In the genomic region with DNA sequence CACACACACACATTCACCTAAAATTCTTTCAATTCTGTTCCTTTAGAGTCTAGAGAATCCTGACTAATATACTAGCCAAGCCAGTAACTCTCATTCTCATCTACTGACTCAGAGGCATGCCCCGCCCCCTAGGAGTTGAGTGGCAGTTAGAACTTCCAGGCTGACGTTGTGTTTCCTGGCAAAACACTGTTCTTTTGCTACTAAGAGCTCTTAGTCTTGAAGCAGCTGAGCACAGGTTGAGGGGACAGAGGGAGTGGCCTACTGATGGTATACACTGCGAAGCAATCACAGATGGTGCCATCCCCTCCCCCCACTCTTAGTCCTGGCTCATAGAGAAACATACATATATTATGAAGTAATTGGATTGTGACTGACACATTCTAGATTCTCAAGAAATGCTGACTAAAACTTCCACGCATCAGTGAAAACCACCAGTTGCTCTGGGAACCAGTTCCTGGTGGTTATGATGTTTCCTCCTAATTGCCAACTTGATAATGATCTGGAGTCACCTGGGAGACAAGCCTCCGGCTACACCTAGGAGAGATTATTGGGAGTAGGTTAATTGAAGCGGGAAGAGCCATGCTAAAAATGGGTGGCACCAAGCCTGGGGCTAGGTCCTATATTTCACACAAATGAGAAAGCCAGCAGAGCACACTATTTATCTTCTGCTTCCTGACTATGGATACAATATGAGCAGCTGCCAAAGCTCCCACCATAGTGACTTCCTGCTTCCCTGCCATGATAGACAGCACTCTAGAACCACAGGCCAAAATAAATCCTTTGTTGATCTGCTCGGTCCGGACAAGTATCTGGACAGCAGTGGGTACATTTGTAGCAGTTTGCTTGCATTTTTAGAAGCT, we compare ENCODE assay signal across 11 mouse cellular contexts.
A peak's percentile ranks its signal among the peaks of the same experiment; 100 is the strongest.
DNase-seq lines count a peak whose midpoint lies in the region; ATAC-seq and TF ChIP-seq lines count a peak whose summit lies in the region.
"Had no signal": no experiment of that assay in that cellular context is flagged by ENCODE, and none has a peak within 500 bp of the region (broad histone marks: within the 10 kb centered on the region; RNA-seq: fewer than 3 reads in every experiment).

No protein-coding gene starts in this region.

- no peak; the same call in 1 of the 2 replicates for ATAC-seq in heart, embryonic 15.5 days (replicated peaks; ENCODE audit: insufficient number of reproducible peaks, insufficient read depth, low FRiP score, low read depth)
- ATAC-seq in stomach, embryonic 14.5 days (ENCODE audit: insufficient number of reproducible peaks, insufficient read depth, low FRiP score, low read depth): 0 out of 2 replicates have a peak, but pooled peaks have one; percentile 23
- ATAC-seq in hindbrain, embryonic 14.5 days (ENCODE audit: low FRiP score): no peak; the same call in 1 of the 2 replicates

- peak overlapping the region; percentile 22; the same call in 1 of the 2 replicates for H3K27ac ChIP-seq in heart, embryonic 15.5 days
- H3K27ac ChIP-seq in stomach, embryonic 14.5 days (ENCODE audit: low read length): no peak overlapping the region
- no peak overlapping the region for H3K27ac ChIP-seq in hindbrain, embryonic 14.5 days
- no peak overlapping the region for H3K27ac ChIP-seq in left cerebral cortex, adult 2 months

- H3K4me3 ChIP-seq in heart, embryonic 15.5 days: no peak overlapping the region
- no peak overlapping the region for H3K4me3 ChIP-seq in stomach, embryonic 14.5 days (ENCODE audit: low read depth, low read length)
- no peak overlapping the region for H3K4me3 ChIP-seq in hindbrain, embryonic 14.5 days (replicated peaks; ENCODE audit: low read length)
- H3K4me3 ChIP-seq in left cerebral cortex, adult 2 months: no peak overlapping the region

- intact Hi-C loops in heart, postnatal 25 days (cut with DNase I): no loop called here
- intact Hi-C loops in left cerebral cortex, postnatal 10 days (cut with DNase I): no loop called here
- intact Hi-C loops in left cerebral cortex, adult 2 months (cut with DNase I): no loop called here

- H3K9me3 ChIP-seq in heart, embryonic 15.5 days (replicated peaks): no peaks in the 10 kb centered on the region
- no peaks in the 10 kb centered on the region for H3K9me3 ChIP-seq in stomach, embryonic 14.5 days (ENCODE audit: control insufficient read depth, low read depth, low read length)
- no peaks in the 10 kb centered on the region for H3K9me3 ChIP-seq in hindbrain, embryonic 14.5 days (ENCODE audit: control insufficient read depth, low read length)

- no peak overlapping the region for H3K9ac ChIP-seq in heart, embryonic 15.5 days
- H3K9ac ChIP-seq in stomach, embryonic 14.5 days (replicated peaks; ENCODE audit: low read depth, low read length): no peak overlapping the region
- no peak overlapping the region for H3K9ac ChIP-seq in hindbrain, embryonic 14.5 days

- no peak overlapping the region for H3K4me2 ChIP-seq in heart, embryonic 15.5 days
- no peak overlapping the region for H3K4me2 ChIP-seq in stomach, embryonic 14.5 days (replicated peaks; ENCODE audit: low read depth, low read length)
- no peak overlapping the region for H3K4me2 ChIP-seq in hindbrain, embryonic 14.5 days (replicated peaks)

- no peak for TF ChIP-seq CTCF in left cerebral cortex, adult 2 months (IDR thresholded peaks at IDR 0.05)

- 61% methylated on average over 8 of the region's 8 CpGs for WGBS in heart, embryonic 15.5 days
- 67% methylated on average over 8 of the region's 8 CpGs for WGBS in stomach, embryonic 14.5 days
- WGBS in hindbrain, embryonic 14.5 days: 70% methylated on average over 8 of the region's 8 CpGs

- no peaks in the 10 kb centered on the region for H3K36me3 ChIP-seq in heart, embryonic 15.5 days
- no peaks in the 10 kb centered on the region for H3K36me3 ChIP-seq in stomach, embryonic 14.5 days (ENCODE audit: control insufficient read depth, insufficient read depth, low read length)
- no peaks in the 10 kb centered on the region for H3K36me3 ChIP-seq in hindbrain, embryonic 14.5 days (replicated peaks; ENCODE audit: control insufficient read depth, insufficient read depth)

- no peaks in the 10 kb centered on the region for H3K27me3 ChIP-seq in heart, embryonic 15.5 days
- no peaks in the 10 kb centered on the region for H3K27me3 ChIP-seq in stomach, embryonic 14.5 days (ENCODE audit: control insufficient read depth, insufficient read depth, low read length)
- no peaks in the 10 kb centered on the region for H3K27me3 ChIP-seq in hindbrain, embryonic 14.5 days (ENCODE audit: control insufficient read depth, insufficient read depth, low read length)

- DNase-seq in heart, postnatal 25 days (ENCODE audit: low spot score): no peak
- DNase-seq in adipocyte (ENCODE audit: low spot score): peak; percentile 51
- peak; percentile 73 for DNase-seq in heart, postnatal 4 days
- DNase-seq in hindbrain, embryonic 14.5 days (ENCODE audit: low spot score): no peak
- no peak for DNase-seq in left cerebral cortex, postnatal 10 days (ENCODE audit: extremely low spot score in 1 of 2, low spot score in 2 of 2)
- DNase-seq in left cerebral cortex, adult 2 months (ENCODE audit: extremely low spot score in 1 of 2, low spot score in 2 of 2): no peak
- DNase-seq: cerebellum, adult 2 months; gastrocnemius, postnatal 36 days; midbrain, embryonic 14.5 days had no signal

- H3K4me1 ChIP-seq in heart, embryonic 15.5 days (replicated peaks): 0 out of 2 replicates have a peak, but pooled peaks cover 3% of the 10 kb centered on the region
- no peaks in the 10 kb centered on the region for H3K4me1 ChIP-seq in stomach, embryonic 14.5 days (ENCODE audit: control insufficient read depth, insufficient read depth, low read length)
- no peaks in the 10 kb centered on the region for H3K4me1 ChIP-seq in hindbrain, embryonic 14.5 days (replicated peaks; ENCODE audit: control insufficient read depth, insufficient read depth, low read length)

Comparison
In these comparisons a context has a peak if more than half of its experiments do, and no peak if none do; other contexts are left out.
1. DNase-seq: peak in adipocyte (single experiment) and heart, postnatal 4 days (single experiment); none in heart, postnatal 25 days (single experiment), hindbrain, embryonic 14.5 days (single experiment), left cerebral cortex, postnatal 10 days (0 of 2) and left cerebral cortex, adult 2 months (0 of 2).